Mouse (Mus musculus) ES-E14 (cell line): ENCODE data around the gene Cab39. TPM values are rescaled to one million over a fixed set of nuclear protein-coding genes. Genes with fewer than 3 reads are reported as not detected.

Experiments
- DNase-seq: peaks from one replicate; pipeline ENCODE4 v3.0.0-alpha.2; 2013; ENCODE audit warnings: low read depth, low spot score
- H3K27ac ChIP-seq: 2 replicates; pipeline ENCODE4 v1.5.1; 2012; ENCODE audit warnings: low read depth, mild to moderate bottlenecking, low read length, moderate library complexity, mixed read lengths; ENCODE audit not compliant: poor library complexity, insufficient read depth, severe bottlenecking
- H3K36me3 ChIP-seq: 2 replicates; pipeline ENCODE4 v1.6.1; 2012; ENCODE audit warnings: mild to moderate bottlenecking, low read length, moderate library complexity, mixed read lengths; ENCODE audit not compliant: control insufficient read depth, poor library complexity, insufficient read depth, severe bottlenecking
- H3K4me1 ChIP-seq, 2 experiments: fragments of 150-350 bp in 1 of 2; sonication (generic) in 1 of 2; 2 replicates each; pipeline ENCODE4 v1.6.1; 2012; ENCODE audit warnings: low read length in 2 of 2, mild to moderate bottlenecking in 1 of 2, mixed read lengths in 1 of 2; ENCODE audit not compliant: control insufficient read depth in 2 of 2, insufficient read depth in 2 of 2, poor library complexity in 1 of 2
- H3K4me3 ChIP-seq, 2 experiments: fragments of 150-350 bp in 1 of 2; sonication (generic) in 1 of 2; 2 replicates each; pipeline ENCODE4 v1.5.1; 2012; ENCODE audit warnings: low read length in 2 of 2, low read depth in 1 of 2, mild to moderate bottlenecking in 1 of 2, mixed read lengths in 1 of 2; ENCODE audit not compliant: insufficient read depth in 1 of 2, poor library complexity in 1 of 2, severe bottlenecking in 1 of 2
- H3K9ac ChIP-seq: 2 replicates; pipeline ENCODE4 v1.6.1; 2012; ENCODE audit warnings: low read depth, mild to moderate bottlenecking, low read length, mixed read lengths; ENCODE audit not compliant: poor library complexity, insufficient read depth, severe bottlenecking
- H3K9me3 ChIP-seq: fragments of 150-350 bp; sonication (generic); 2 replicates; pipeline ENCODE4 v1.6.1; 2012; ENCODE audit warnings: low read depth, mild to moderate bottlenecking, low read length; ENCODE audit not compliant: control insufficient read depth, insufficient read depth
- CHD2 ChIP-seq: IDR thresholded peaks from 2 replicates; pipeline ENCODE4 v1.6.1; 2014; ENCODE audit warnings: mild to moderate bottlenecking, low read depth, low read length, inconsistent platforms
- HCFC1 ChIP-seq: IDR thresholded peaks from 2 replicates; pipeline ENCODE4 v1.6.1; 2012; ENCODE audit warnings: low read length, inconsistent platforms, borderline replicate concordance; ENCODE audit not compliant: insufficient read depth
- MAFK ChIP-seq: IDR thresholded peaks from 2 replicates; pipeline ENCODE4 v1.6.1; 2014; ENCODE audit warnings: mild to moderate bottlenecking, low read depth, low read length, inconsistent platforms; ENCODE audit not compliant: insufficient read depth
- ZC3H11A ChIP-seq: IDR thresholded peaks from 2 replicates; pipeline ENCODE4 v1.6.1; 2012; ENCODE audit warnings: low read depth, mild to moderate bottlenecking, inconsistent platforms, low read length, borderline replicate concordance
- ZNF384 ChIP-seq: IDR thresholded peaks from 2 replicates; pipeline ENCODE4 v1.6.1; 2012; ENCODE audit warnings: low read depth, low read length, inconsistent platforms
- in situ Hi-C, 2 experiments: fragments of 600-800 bp; cut with MboI; formaldehyde crosslinking; loops; one replicate each; pipeline ENCODE4 v1.15.1; 2025; ENCODE audit warnings: low sequenced_read_pairs in 2 of 2, inconsistent platforms in 1 of 2; ENCODE audit not compliant: unreplicated experiment in 2 of 2
- total RNA-seq: library from RNA; depleted of rRNA; stranded (reverse); fragments of 300-350 nt; gene quantifications from 2 replicates; pipeline ENCODE4 v1.2.3, GENCODE M21; 2012

Cab39 gene
- total RNA-seq, 1 experiment, result 51.9 TPM

- TF ChIP-seq HCFC1, result no peak
- TF ChIP-seq CHD2, result no peak
- no peak for TF ChIP-seq ZC3H11A
- no peak for TF ChIP-seq MAFK
- no peak for TF ChIP-seq ZNF384
- no peaks in the 10 kb centered on the region for H3K4me1 ChIP-seq
- peaks cover 6% of the 10 kb centered on the region; the same call in 1 of the 2 replicates for H3K36me3 ChIP-seq
- H3K4me3 ChIP-seq, result no peak overlapping the region
- H3K9me3 ChIP-seq, result no peaks in the 10 kb centered on the region
- H3K27ac ChIP-seq, result no peak overlapping the region
- in situ Hi-C loops, result no loop called here
- H3K9ac ChIP-seq, result no peak overlapping the region
- DNase-seq, result no peak
These were observed 50.1 kb downstream of the Cab39 start for GRCm38 (mm10) chr1:85843291-85843863.

- no peak for DNase-seq
- in situ Hi-C loops, result no loop called here
- Histone ChIP-seq H3K36me3 (peaks cover 15% of the 10 kb centered on the region), H3K27ac (no peak overlapping the region), H3K4me3 (no peak overlapping the region), H3K9me3 (no peaks in the 10 kb centered on the region), H3K9ac (no peak overlapping the region), H3K4me1 (no peaks in the 10 kb centered on the region)
- no peak for TF ChIP-seq MAFK
- no peak for TF ChIP-seq CHD2
- no peak for TF ChIP-seq ZC3H11A
- TF ChIP-seq HCFC1, result no peak
- no peak for TF ChIP-seq ZNF384
These were observed 51.7 kb downstream of the Cab39 start for GRCm38 (mm10) chr1:85844981-85845380.

GRCm38 (mm10) chr1:85845476-85845875, 52.2 kb downstream of the Cab39 start:
- Histone ChIP-seq H3K9me3 (no peaks in the 10 kb centered on the region), H3K4me3 (no peak overlapping the region), H3K9ac (no peak overlapping the region), H3K36me3 (peaks cover 15% of the 10 kb centered on the region), H3K4me1 (no peaks in the 10 kb centered on the region), H3K27ac (no peak overlapping the region)
- TF ChIP-seq MAFK (no peak), ZC3H11A (no peak), CHD2 (no peak), HCFC1 (no peak), ZNF384 (no peak)
- in situ Hi-C loops, result no loop called here
- no peak for DNase-seq

- peaks cover 21% of the 10 kb centered on the region for H3K36me3 ChIP-seq
- no peak for DNase-seq
- no peaks in the 10 kb centered on the region for H3K4me1 ChIP-seq
- H3K9me3 ChIP-seq, result no peaks in the 10 kb centered on the region
- H3K4me3 ChIP-seq, result no peak overlapping the region
- H3K9ac ChIP-seq, result no peak overlapping the region
- TF ChIP-seq ZNF384 (no peak), HCFC1 (no peak), ZC3H11A (no peak), CHD2 (no peak), MAFK (no peak)
- H3K27ac ChIP-seq, result no peak overlapping the region
- in situ Hi-C loops, result no loop called here
These were observed 55.8 kb downstream of the Cab39 start for GRCm38 (mm10) chr1:85849016-85849415.

GRCm38 (mm10) chr1:85850851-85851250, 57.6 kb downstream of the Cab39 start:
- DNase-seq, result no peak
- no peaks in the 10 kb centered on the region for H3K4me1 ChIP-seq
- no peak overlapping the region for H3K9ac ChIP-seq
- in situ Hi-C loops, result loop anchor here in 1 of 2 experiments (5.0 kb wide), 1 partner anchor 156 kb away; no protein-coding TSS in a partner anchor
- no peak overlapping the region for H3K27ac ChIP-seq
- no peaks in the 10 kb centered on the region for H3K9me3 ChIP-seq
- TF ChIP-seq HCFC1 (no peak), MAFK (no peak), ZNF384 (no peak), ZC3H11A (no peak), CHD2 (no peak)
- peaks cover 17% of the 10 kb centered on the region for H3K36me3 ChIP-seq
- H3K4me3 ChIP-seq, result no peak overlapping the region
